In genomic region chr3:21991681-21992152, GRCm38 (mm10) we compare ENCODE assay signal across 10 mouse cellular contexts.
DNase-seq lines count a peak whose midpoint lies in the region; ATAC-seq and TF ChIP-seq lines count a peak whose summit lies in the region.
"Had no signal": no experiment of that assay in that cellular context is flagged by ENCODE, and none has a peak within 500 bp of the region (broad histone marks: within the 10 kb centered on the region; RNA-seq: fewer than 3 reads in every experiment).

No protein-coding gene starts in this region.

- peaks cover 28% of the 10 kb centered on the region for H3K4me1 ChIP-seq in kidney, adult 2 months (ENCODE audit: control insufficient read depth, insufficient read depth, low read length)
- peaks cover 46% of the 10 kb centered on the region for H3K4me1 ChIP-seq in liver, embryonic 15.5 days (replicated peaks)
- H3K4me1 ChIP-seq in hindbrain, embryonic 11.5 days (replicated peaks; ENCODE audit: control insufficient read depth, insufficient read depth, low read length), result no peaks in the 10 kb centered on the region
- H3K4me1 ChIP-seq: limb, embryonic 15.5 days; neural tube, embryonic 12.5 days had no signal

- WGBS in kidney, adult 2 months, result 71% methylated on average over 9 of the region's 9 CpGs
- WGBS in liver, embryonic 15.5 days (ENCODE audit: insufficient replicate concordance), result 20% methylated on average over 9 of the region's 9 CpGs
- WGBS in hindbrain, embryonic 11.5 days, result 72% methylated on average over 9 of the region's 9 CpGs

- H3K4me3 ChIP-seq in kidney, adult 2 months (ENCODE audit: insufficient read depth, low read depth, low read length), result no peak overlapping the region
- H3K4me3 ChIP-seq in liver, embryonic 15.5 days (replicated peaks), result no peak overlapping the region
- H3K4me3 ChIP-seq in hindbrain, embryonic 11.5 days (ENCODE audit: low read depth, low read length), result no peak overlapping the region
- H3K4me3 ChIP-seq: limb, embryonic 15.5 days; neural tube, embryonic 12.5 days had no signal

- ATAC-seq in liver, embryonic 15.5 days (ENCODE audit: insufficient read depth), result no peak
- no peak for ATAC-seq in hindbrain, embryonic 11.5 days (ENCODE audit: low FRiP score)

- TF ChIP-seq POLR2A in kidney, adult 2 months (IDR thresholded peaks at IDR 0.05; ENCODE audit: low read depth, low read length), result no peak

- peak overlapping the region; percentile 52; the same call in 1 of the 2 replicates for H3K27ac ChIP-seq in kidney, adult 2 months (ENCODE audit: insufficient read depth, low read depth, low read length)
- H3K27ac ChIP-seq in liver, embryonic 15.5 days (replicated peaks), result no peak overlapping the region
- H3K27ac ChIP-seq in hindbrain, embryonic 11.5 days (ENCODE audit: low read depth, low read length), result no peak overlapping the region
- H3K27ac ChIP-seq: limb, embryonic 15.5 days; neural tube, embryonic 12.5 days had no signal

- TF ChIP-seq CTCF in kidney, adult 2 months (conservative IDR thresholded peaks at IDR 0.05; ENCODE audit: insufficient read depth, insufficient read length, low read depth, low read length), result no peak

- no peaks in the 10 kb centered on the region for H3K27me3 ChIP-seq in kidney, adult 2 months (replicated peaks; ENCODE audit: control insufficient read depth, insufficient read depth, low read length)
- H3K27me3 ChIP-seq in liver, embryonic 15.5 days, result no peaks in the 10 kb centered on the region
- H3K27me3 ChIP-seq in hindbrain, embryonic 11.5 days (ENCODE audit: control insufficient read depth, insufficient read depth, low read length), result no peaks in the 10 kb centered on the region
- H3K27me3 ChIP-seq: limb, embryonic 15.5 days; neural tube, embryonic 12.5 days had no signal

- no peaks in the 10 kb centered on the region for H3K36me3 ChIP-seq in kidney, adult 2 months (ENCODE audit: control insufficient read depth, insufficient read depth, low read length)
- no peaks in the 10 kb centered on the region for H3K36me3 ChIP-seq in liver, embryonic 15.5 days (replicated peaks)
- H3K36me3 ChIP-seq in hindbrain, embryonic 11.5 days (ENCODE audit: control insufficient read depth, insufficient read depth, low read length), result no peaks in the 10 kb centered on the region
- H3K36me3 ChIP-seq: limb, embryonic 15.5 days; neural tube, embryonic 12.5 days had no signal

- peak; percentile 25 for DNase-seq in kidney, adult 2 months
- DNase-seq in kidney, adult 18-20 months, result no peak
- peak; percentile 82 for DNase-seq in MEL-GATA-1-ER (ENCODE audit: extremely low read depth, low read depth)
- DNase-seq in spleen, postnatal 36 days (ENCODE audit: low spot score in 2 of 2), result peak; percentile 77 to 81
- no peak for DNase-seq in hindbrain, embryonic 11.5 days (ENCODE audit: low spot score)
- no peak for DNase-seq in heart, adult 18-20 months
- no peak for DNase-seq in cerebellum, adult 8-10 months

- H3K9me3 ChIP-seq in liver, embryonic 15.5 days (replicated peaks), result no peaks in the 10 kb centered on the region
- H3K9me3 ChIP-seq in hindbrain, embryonic 11.5 days (ENCODE audit: control insufficient read depth, low read length), result no peaks in the 10 kb centered on the region
- H3K9me3 ChIP-seq: limb, embryonic 15.5 days; neural tube, embryonic 12.5 days had no signal

- H3K4me2 ChIP-seq in liver, embryonic 15.5 days, result peak overlapping the region; percentile 35; the same call in 1 of the 2 replicates
- H3K4me2 ChIP-seq in hindbrain, embryonic 11.5 days (replicated peaks; ENCODE audit: low read depth, low read length), result no peak overlapping the region
- H3K4me2 ChIP-seq: limb, embryonic 15.5 days; neural tube, embryonic 12.5 days had no signal

- H3K9ac ChIP-seq in liver, embryonic 15.5 days, result no peak overlapping the region
- H3K9ac ChIP-seq in hindbrain, embryonic 11.5 days (ENCODE audit: low read depth, low read length), result no peak overlapping the region
- H3K9ac ChIP-seq: limb, embryonic 15.5 days; neural tube, embryonic 12.5 days had no signal

Comparison
In these comparisons a context has a peak if more than half of its experiments do, and no peak if none do; other contexts are left out.
1. DNase-seq: peak in kidney, adult 2 months (single experiment), MEL-GATA-1-ER (single experiment) and spleen, postnatal 36 days (2 of 2); none in kidney, adult 18-20 months (single experiment), hindbrain, embryonic 11.5 days (single experiment), heart, adult 18-20 months (0 of 2) and cerebellum, adult 8-10 months (single experiment).